ENCODE assay signal across 11 mouse cellular contexts in the genomic region with DNA sequence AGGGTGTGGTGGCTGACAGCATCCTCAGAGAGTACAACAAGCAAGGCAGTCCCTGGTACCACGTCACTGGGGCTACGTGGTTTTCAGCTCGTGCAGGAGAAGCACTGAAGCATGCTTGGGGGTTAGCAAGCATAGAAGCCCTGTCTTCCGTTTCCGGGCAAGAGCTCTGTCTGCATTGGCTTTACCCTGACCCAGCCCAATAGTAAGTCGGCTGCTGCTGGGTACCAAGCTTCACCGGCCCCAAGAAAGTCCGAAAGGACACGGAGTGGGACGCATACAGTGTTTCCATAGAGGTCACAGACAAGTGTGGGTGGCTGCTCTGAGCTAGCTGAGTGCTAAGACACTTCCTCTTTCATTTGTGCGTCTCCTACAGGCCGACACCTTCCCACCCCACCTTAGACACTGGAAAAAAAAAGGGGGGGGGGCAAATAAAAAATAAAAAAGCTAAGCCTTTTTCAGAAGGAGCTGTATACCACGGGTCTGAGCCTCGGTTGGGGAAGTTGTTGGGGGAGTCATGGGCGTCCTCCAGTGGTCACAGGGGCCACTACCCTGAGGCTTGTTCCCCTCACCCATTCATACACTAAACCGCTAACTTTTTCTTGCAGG. TPM values are rescaled to one million over a fixed set of nuclear protein-coding genes. Genes with fewer than 3 reads are reported as not detected.
A peak's percentile ranks its signal among the peaks of the same experiment; 100 is the strongest.
DNase-seq lines count a peak whose midpoint lies in the region; ATAC-seq and TF ChIP-seq lines count a peak whose summit lies in the region.
"Had no signal": no experiment of that assay in that cellular context is flagged by ENCODE, and none has a peak within 500 bp of the region (broad histone marks: within the 10 kb centered on the region; RNA-seq: fewer than 3 reads in every experiment).

No protein-coding gene starts in this region.

- H3K36me3 ChIP-seq in heart, embryonic 12.5 days = no peaks in the 10 kb centered on the region
- H3K36me3 ChIP-seq in liver, embryonic 14.5 days (replicated peaks; ENCODE audit: control insufficient read depth, insufficient read depth, low read depth) = no peaks in the 10 kb centered on the region
- no peaks in the 10 kb centered on the region for H3K36me3 ChIP-seq in spleen, adult 2 months (ENCODE audit: control insufficient read depth, insufficient read depth, low read length)
- H3K36me3 ChIP-seq in midbrain, embryonic 10.5 days = no peaks in the 10 kb centered on the region

- H3K9ac ChIP-seq in heart, embryonic 12.5 days = no peak overlapping the region
- no peak overlapping the region for H3K9ac ChIP-seq in liver, embryonic 14.5 days (replicated peaks)

- peak overlapping the region; percentile 29 for H3K4me2 ChIP-seq in heart, embryonic 12.5 days
- H3K4me2 ChIP-seq in liver, embryonic 14.5 days (ENCODE audit: low read depth) = peak overlapping the region; percentile 24

- peak; percentile 42; the same call in 1 of the 2 replicates for TF ChIP-seq POLR2A in spleen, adult 2 months (IDR thresholded peaks at IDR 0.05; ENCODE audit: low read depth, low read length)

- H3K27me3 ChIP-seq in heart, embryonic 12.5 days (replicated peaks) = no peaks in the 10 kb centered on the region
- H3K27me3 ChIP-seq in liver, embryonic 14.5 days (ENCODE audit: control insufficient read depth, insufficient read depth, low read length) = no peaks in the 10 kb centered on the region
- no peaks in the 10 kb centered on the region for H3K27me3 ChIP-seq in spleen, adult 2 months (ENCODE audit: control insufficient read depth, insufficient read depth, low read length)
- no peaks in the 10 kb centered on the region for H3K27me3 ChIP-seq in midbrain, embryonic 10.5 days (ENCODE audit: low read depth, poor library complexity, severe bottlenecking)

- H3K27ac ChIP-seq in heart, embryonic 12.5 days (ENCODE audit: poor library complexity, severe bottlenecking) = no peak overlapping the region
- H3K27ac ChIP-seq in liver, embryonic 14.5 days = no peak overlapping the region
- peak overlapping the region; percentile 91 for H3K27ac ChIP-seq in spleen, adult 2 months (ENCODE audit: insufficient read depth, low read length)
- H3K27ac ChIP-seq in midbrain, embryonic 10.5 days (replicated peaks) = no peak overlapping the region

- no peak for ATAC-seq in heart, embryonic 12.5 days (ENCODE audit: insufficient number of reproducible peaks, low FRiP score)
- ATAC-seq in liver, embryonic 14.5 days (ENCODE audit: insufficient read depth) = no peak

- no peak for TF ChIP-seq CTCF in liver, embryonic 14.5 days (IDR thresholded peaks at IDR 0.05; ENCODE audit: low read depth)
- no peak for TF ChIP-seq CTCF in spleen, adult 2 months (IDR thresholded peaks at IDR 0.05; ENCODE audit: extremely low read depth, insufficient read depth, insufficient read length, insufficient replicate concordance)

- no peak for DNase-seq in heart, postnatal 25 days (ENCODE audit: low spot score)
- peak; percentile 55 for DNase-seq in ES-CJ7 (ENCODE audit: low read depth, low spot score)
- DNase-seq in liver, embryonic 14.5 days (ENCODE audit: low read depth in 3 of 3, low spot score in 3 of 3) = no peak
- DNase-seq in spleen, adult 2 months (ENCODE audit: low read depth in 1 of 2, low spot score in 2 of 2) = peak; percentile 81 to 94
- no peak for DNase-seq in adrenal gland, adult 8-10 months
- DNase-seq in layer of hippocampus, postnatal 25 days (ENCODE audit: extremely low spot score in 1 of 2, low spot score in 1 of 2) = no peak
- no peak for DNase-seq in midbrain, embryonic 10.5 days (ENCODE audit: low spot score)

- intact Hi-C loops in heart, postnatal 25 days (cut with DNase I) = loop anchor here (5.0 kb wide), 3 partner anchors 38 to 173 kb away; no protein-coding TSS in a partner anchor

- WGBS in heart, embryonic 12.5 days = 42% methylated on average over 16 of the region's 16 CpGs
- 15% methylated on average over 16 of the region's 16 CpGs for WGBS in liver, embryonic 14.5 days (ENCODE audit: insufficient replicate concordance)
- WGBS in spleen, adult 2 months = 4% methylated on average over 16 of the region's 16 CpGs
- 49% methylated on average over 16 of the region's 16 CpGs for WGBS in midbrain, embryonic 10.5 days

- H3K4me1 ChIP-seq in heart, embryonic 12.5 days (replicated peaks) = peaks cover 11% of the 10 kb centered on the region
- H3K4me1 ChIP-seq in liver, embryonic 14.5 days (replicated peaks; ENCODE audit: control insufficient read depth in 2 of 2, insufficient read depth in 2 of 2, low read length in 1 of 2) = peaks cover 12 to 18% of the 10 kb centered on the region in 2 experiments
- peaks cover 14% of the 10 kb centered on the region; the same call in 1 of the 2 replicates for H3K4me1 ChIP-seq in spleen, adult 2 months (ENCODE audit: control insufficient read depth, insufficient read depth, insufficient read length)
- peaks cover 7% of the 10 kb centered on the region for H3K4me1 ChIP-seq in midbrain, embryonic 10.5 days

- peaks cover 4% of the 10 kb centered on the region; the same call in 1 of the 2 replicates for H3K9me3 ChIP-seq in heart, embryonic 12.5 days (replicated peaks)
- peaks cover 2% of the 10 kb centered on the region; the same call in 1 of the 2 replicates for H3K9me3 ChIP-seq in liver, embryonic 14.5 days (ENCODE audit: control insufficient read depth, low read length)
- peaks cover 5% of the 10 kb centered on the region; the same call in 1 of the 2 replicates for H3K9me3 ChIP-seq in midbrain, embryonic 10.5 days (replicated peaks)

- no peak overlapping the region for H3K4me3 ChIP-seq in heart, embryonic 12.5 days
- H3K4me3 ChIP-seq in liver, embryonic 14.5 days (ENCODE audit: insufficient read depth in 1 of 2, low read depth in 2 of 2, low read length in 2 of 2) = peak overlapping the region in 1 of 2 experiments; percentile 17; a peak in 1 of 4 replicates
- H3K4me3 ChIP-seq in spleen, adult 2 months (ENCODE audit: extremely low read depth, insufficient read depth, insufficient read length) = peak overlapping the region; percentile 34; the same call in 1 of the 2 replicates
- H3K4me3 ChIP-seq in midbrain, embryonic 10.5 days = no peak overlapping the region

- no peak for TF ChIP-seq EP300 in liver, embryonic 14.5 days (IDR thresholded peaks at IDR 0.05; ENCODE audit: low read depth)

RNA-seq across cellular contexts. Expression of a gene that starts 5.7 kb away (rescaled TPM):
- 32.5 and 33.9 TPM in 2 replicates for polyA plus RNA-seq in heart, embryonic 12.5 days (2016; fragmentation: Nextera tagmentation; extraction: Ambion mirVana)
- total RNA-seq in heart, postnatal 25 days (2021) = 10 to 100 TPM; 51.4 to 60.5 TPM
- polyA plus RNA-seq in liver, embryonic 14.5 days (2012; rRNA removed) = 10.0 and 13.1 TPM in 2 replicates
- polyA plus RNA-seq in liver, embryonic 14.5 days (2014; fragmentation: Nextera tagmentation; extraction: Ambion mirVana) = 12.2 and 12.6 TPM in 2 replicates
- polyA plus RNA-seq in spleen, adult 2 months (2012; rRNA removed) = 14.4 and 16.5 TPM in 2 replicates
- total RNA-seq in adrenal gland, adult 8-10 months (2022) = 10 to 100 TPM; 42.2 to 58.0 (median 49.0) TPM
- total RNA-seq in layer of hippocampus, postnatal 25 days (2021) = 10 to 100 TPM; 57.3 to 63.2 TPM
- 45.2 and 46.0 TPM in 2 replicates for polyA plus RNA-seq in midbrain, embryonic 10.5 days (2016; fragmentation: Nextera tagmentation; extraction: Ambion mirVana)

RNA-seq across cellular contexts. Expression of a gene that starts 6.3 kb away (rescaled TPM):
- not detected in 2 replicates for polyA plus RNA-seq in heart, embryonic 12.5 days (2016; fragmentation: Nextera tagmentation; extraction: Ambion mirVana)
- not detected for total RNA-seq in heart, postnatal 25 days (2021)
- not detected in 2 replicates for polyA plus RNA-seq in liver, embryonic 14.5 days (2012; rRNA removed)
- polyA plus RNA-seq in liver, embryonic 14.5 days (2014; fragmentation: Nextera tagmentation; extraction: Ambion mirVana) = not detected in 2 replicates
- not detected in 2 replicates for polyA plus RNA-seq in spleen, adult 2 months (2012; rRNA removed)
- total RNA-seq in adrenal gland, adult 8-10 months (2022) = not detected
- not detected for total RNA-seq in layer of hippocampus, postnatal 25 days (2021)
- not detected in 2 replicates for polyA plus RNA-seq in midbrain, embryonic 10.5 days (2016; fragmentation: Nextera tagmentation; extraction: Ambion mirVana)
- total RNA-seq: ES-E14 had no signal
- polyA plus RNA-seq: embryonic facial prominence, embryonic 11.5 days; neural tube, embryonic 11.5 days had no signal

RNA-seq across cellular contexts. Expression of a gene that starts 53.1 kb away (rescaled TPM):
- polyA plus RNA-seq in heart, embryonic 12.5 days (2016; fragmentation: Nextera tagmentation; extraction: Ambion mirVana) = 4.5 and 5.7 TPM in 2 replicates
- 1 to 10 TPM; 1.3 to 1.9 TPM for total RNA-seq in heart, postnatal 25 days (2021)
- 2.1 and 2.3 TPM in 2 replicates for polyA plus RNA-seq in liver, embryonic 14.5 days (2012; rRNA removed)
- polyA plus RNA-seq in liver, embryonic 14.5 days (2014; fragmentation: Nextera tagmentation; extraction: Ambion mirVana) = 3.4 and 3.8 TPM in 2 replicates
- 4.1 and 5.1 TPM in 2 replicates for polyA plus RNA-seq in spleen, adult 2 months (2012; rRNA removed)
- 10 to 100 TPM in 2 of 4 experiments, 1 to 10 TPM in 2; 5.8 to 18.1 (median 11.7) TPM for total RNA-seq in adrenal gland, adult 8-10 months (2022)
- total RNA-seq in layer of hippocampus, postnatal 25 days (2021) = 10 to 100 TPM; 11.4 to 12.3 TPM
- 1.9 and 2.2 TPM in 2 replicates for polyA plus RNA-seq in midbrain, embryonic 10.5 days (2016; fragmentation: Nextera tagmentation; extraction: Ambion mirVana)

RNA-seq across cellular contexts. Expression of a gene that starts 53.3 kb away (rescaled TPM):
- polyA plus RNA-seq in heart, embryonic 12.5 days (2016; fragmentation: Nextera tagmentation; extraction: Ambion mirVana) = 10.9 and 11.9 TPM in 2 replicates
- 1 to 10 TPM; 7.7 to 8.8 TPM for total RNA-seq in heart, postnatal 25 days (2021)
- polyA plus RNA-seq in liver, embryonic 14.5 days (2012; rRNA removed) = 5.8 and 8.0 TPM in 2 replicates
- polyA plus RNA-seq in liver, embryonic 14.5 days (2014; fragmentation: Nextera tagmentation; extraction: Ambion mirVana) = 39.0 and 39.5 TPM in 2 replicates
- 7.4 and 9.8 TPM in 2 replicates for polyA plus RNA-seq in spleen, adult 2 months (2012; rRNA removed)
- total RNA-seq in adrenal gland, adult 8-10 months (2022) = 1 to 10 TPM in 2 of 4 experiments, under 1 TPM in 2; 0.41 to 3.0 (median 1.3) TPM
- total RNA-seq in layer of hippocampus, postnatal 25 days (2021) = 10 to 100 TPM in 1 of 2 experiments, 1 to 10 TPM in 1; 7.7 to 11.4 TPM
- polyA plus RNA-seq in midbrain, embryonic 10.5 days (2016; fragmentation: Nextera tagmentation; extraction: Ambion mirVana) = 5.0 and 5.5 TPM in 2 replicates

RNA-seq across cellular contexts. Expression of a gene that starts 57.4 kb away (rescaled TPM):
- polyA plus RNA-seq in heart, embryonic 12.5 days (2016; fragmentation: Nextera tagmentation; extraction: Ambion mirVana) = 21.6 and 27.2 TPM in 2 replicates
- total RNA-seq in heart, postnatal 25 days (2021) = 10 to 100 TPM; 30.3 to 30.6 TPM
- 7.8 and 9.4 TPM in 2 replicates for polyA plus RNA-seq in liver, embryonic 14.5 days (2012; rRNA removed)
- polyA plus RNA-seq in liver, embryonic 14.5 days (2014; fragmentation: Nextera tagmentation; extraction: Ambion mirVana) = 13.1 and 15.2 TPM in 2 replicates
- polyA plus RNA-seq in spleen, adult 2 months (2012; rRNA removed) = 22.0 and 29.8 TPM in 2 replicates
- total RNA-seq in adrenal gland, adult 8-10 months (2022) = 10 to 100 TPM; 65.1 to 70.3 (median 68.0) TPM
- 10 to 100 TPM; 50.7 to 52.8 TPM for total RNA-seq in layer of hippocampus, postnatal 25 days (2021)
- polyA plus RNA-seq in midbrain, embryonic 10.5 days (2016; fragmentation: Nextera tagmentation; extraction: Ambion mirVana) = 16.9 and 18.8 TPM in 2 replicates

Comparison
In these comparisons a context has a peak if more than half of its experiments do, and no peak if none do; other contexts are left out.
1. DNase-seq: peak in ES-CJ7 (single experiment) and spleen, adult 2 months (2 of 2); none in heart, postnatal 25 days (single experiment), liver, embryonic 14.5 days (0 of 3), adrenal gland, adult 8-10 months (single experiment), layer of hippocampus, postnatal 25 days (0 of 2) and midbrain, embryonic 10.5 days (single experiment).